8 mouse cellular contexts compared by ENCODE assay signal in genomic region chr16:20537071-20537471, GRCm38 (mm10). TPM values are rescaled to one million over a fixed set of nuclear protein-coding genes. Genes with fewer than 3 reads are reported as not detected.
DNase-seq lines count a peak whose midpoint lies in the region; ATAC-seq and TF ChIP-seq lines count a peak whose summit lies in the region.

No protein-coding gene starts in this region.

- H3K4me2 ChIP-seq in lung, embryonic 14.5 days = peak overlapping the region; percentile 84
- peak overlapping the region; percentile 74 for H3K4me2 ChIP-seq in lung, postnatal 0 days (replicated peaks; ENCODE audit: low read depth, low read length)

- WGBS in lung, embryonic 14.5 days = 33% methylated on average over 5 of the region's 5 CpGs
- WGBS in forebrain, embryonic 10.5 days = 20% methylated on average over 5 of the region's 5 CpGs
- 18% methylated on average over 5 of the region's 5 CpGs for WGBS in lung, postnatal 0 days

- peak overlapping the region; percentile 93 for H3K4me3 ChIP-seq in lung, embryonic 14.5 days (ENCODE audit: low read depth, low read length)
- peak overlapping the region; percentile 94 for H3K4me3 ChIP-seq in forebrain, embryonic 10.5 days
- H3K4me3 ChIP-seq in lung, postnatal 0 days (ENCODE audit: low read depth, low read length) = peak overlapping the region; percentile 14; the same call in 1 of the 2 replicates

- no peak for TF ChIP-seq EP300 in lung, postnatal 0 days (IDR thresholded peaks at IDR 0.05)

- H3K9me3 ChIP-seq in lung, embryonic 14.5 days (ENCODE audit: low read depth, low read length) = no peaks in the 10 kb centered on the region
- no peaks in the 10 kb centered on the region for H3K9me3 ChIP-seq in forebrain, embryonic 10.5 days
- no peaks in the 10 kb centered on the region for H3K9me3 ChIP-seq in lung, postnatal 0 days (ENCODE audit: low read length)

- TF ChIP-seq CTCF in lung, embryonic 14.5 days (IDR thresholded peaks at IDR 0.05; ENCODE audit: low read depth) = no peak
- peak; percentile 5; the same call in 1 of the 2 replicates for TF ChIP-seq CTCF in lung, postnatal 0 days (IDR thresholded peaks at IDR 0.05)

- peak; percentile 9 for DNase-seq in lung, embryonic 14.5 days
- no peak for DNase-seq in lung, postnatal 14 days
- peak; percentile 77 for DNase-seq in adrenal gland, adult 2 months
- no peak for DNase-seq in forebrain, embryonic 10.5 days (ENCODE audit: extremely low spot score, low spot score)
- DNase-seq in kidney, adult 11 months = peak; percentile 89
- peak; percentile 52 for DNase-seq in lung, postnatal 0 days (ENCODE audit: low spot score)
- no peak for DNase-seq in ovary, adult 18-20 months (ENCODE audit: low spot score)

- H3K36me3 ChIP-seq in lung, embryonic 14.5 days (ENCODE audit: insufficient read depth) = peaks cover 63% of the 10 kb centered on the region
- peaks cover 71% of the 10 kb centered on the region for H3K36me3 ChIP-seq in forebrain, embryonic 10.5 days (replicated peaks)
- peaks cover 22% of the 10 kb centered on the region; the same call in 1 of the 2 replicates for H3K36me3 ChIP-seq in lung, postnatal 0 days (ENCODE audit: insufficient read depth, low read length)

- no peaks in the 10 kb centered on the region for H3K27me3 ChIP-seq in lung, embryonic 14.5 days (ENCODE audit: insufficient read depth, low read length)
- H3K27me3 ChIP-seq in forebrain, embryonic 10.5 days (ENCODE audit: poor library complexity, severe bottlenecking) = no peaks in the 10 kb centered on the region
- H3K27me3 ChIP-seq in lung, postnatal 0 days (replicated peaks; ENCODE audit: insufficient read depth, low read length) = no peaks in the 10 kb centered on the region

- peak overlapping the region; percentile 91 for H3K9ac ChIP-seq in lung, embryonic 14.5 days
- H3K9ac ChIP-seq in lung, postnatal 0 days (replicated peaks; ENCODE audit: low read depth) = peak overlapping the region; percentile 32

- H3K27ac ChIP-seq in lung, embryonic 14.5 days (ENCODE audit: low read depth) = no peak overlapping the region; the same call in 1 of the 2 replicates
- peak overlapping the region; percentile 78 for H3K27ac ChIP-seq in forebrain, embryonic 10.5 days
- no peak overlapping the region for H3K27ac ChIP-seq in lung, postnatal 0 days (ENCODE audit: low read length)

- H3K4me1 ChIP-seq in lung, embryonic 14.5 days (ENCODE audit: insufficient read depth) = 0 out of 2 replicates have a peak, but pooled peaks cover 7% of the 10 kb centered on the region
- H3K4me1 ChIP-seq in forebrain, embryonic 10.5 days = peaks cover 27% of the 10 kb centered on the region
- H3K4me1 ChIP-seq in lung, postnatal 0 days (ENCODE audit: insufficient read depth, low read depth, low read length) = peaks cover 16% of the 10 kb centered on the region

- ATAC-seq in lung, embryonic 14.5 days (ENCODE audit: insufficient read depth) = no peak
- ATAC-seq in lung, postnatal 0 days = no peak
- no peak for ATAC-seq in erythroid progenitor cell, adult 5-6 weeks (replicated peaks; ENCODE audit: low FRiP score, poor library complexity, severe bottlenecking)

RNA-seq across cellular contexts. Expression of gene Ap2m1, which starts 1.8 kb away (rescaled TPM):
- polyA plus RNA-seq in lung, embryonic 14.5 days (2014; fragmentation: Nextera tagmentation; extraction: Ambion mirVana) = 641 and 646 TPM in 2 replicates
- total RNA-seq in adrenal gland, adult 2 months (2021) = 100 to 1,000 TPM; 276 to 366 TPM
- polyA plus RNA-seq in adrenal gland, adult 2 months (2012; rRNA removed) = 282 and 345 TPM in 2 replicates
- polyA plus RNA-seq in forebrain, embryonic 10.5 days (2016; fragmentation: Nextera tagmentation; extraction: Ambion mirVana) = 628 and 638 TPM in 2 replicates
- 402 and 427 TPM in 2 replicates for polyA plus RNA-seq in lung, postnatal 0 days (2015; fragmentation: Nextera tagmentation; extraction: Ambion mirVana)
- 214 and 297 TPM in 2 replicates for total RNA-seq in erythroid progenitor cell, adult 5-6 weeks (2015; ENCODE audit: low replicate concordance)
- 271 and 285 TPM in 2 replicates for total RNA-seq in erythroid progenitor cell, adult 5-6 weeks (2017; ENCODE audit: low replicate concordance)

RNA-seq across cellular contexts. Expression of gene Abcf3, which starts 11.3 kb away (rescaled TPM):
- 51.1 and 53.9 TPM in 2 replicates for polyA plus RNA-seq in lung, embryonic 14.5 days (2014; fragmentation: Nextera tagmentation; extraction: Ambion mirVana)
- 100 to 1,000 TPM in 1 of 2 experiments, 10 to 100 TPM in 1; 84.6 to 106 TPM for total RNA-seq in adrenal gland, adult 2 months (2021)
- 27.6 and 27.7 TPM in 2 replicates for polyA plus RNA-seq in adrenal gland, adult 2 months (2012; rRNA removed)
- 58.3 and 62.6 TPM in 2 replicates for polyA plus RNA-seq in forebrain, embryonic 10.5 days (2016; fragmentation: Nextera tagmentation; extraction: Ambion mirVana)
- polyA plus RNA-seq in lung, postnatal 0 days (2015; fragmentation: Nextera tagmentation; extraction: Ambion mirVana) = 36.3 and 39.6 TPM in 2 replicates
- 22.2 and 23.1 TPM in 2 replicates for total RNA-seq in erythroid progenitor cell, adult 5-6 weeks (2015; ENCODE audit: low replicate concordance)
- total RNA-seq in erythroid progenitor cell, adult 5-6 weeks (2017; ENCODE audit: low replicate concordance) = 32.1 and 40.5 TPM in 2 replicates

RNA-seq across cellular contexts. Expression of gene Dvl3, which starts 20.3 kb away (rescaled TPM):
- 24.6 and 25.2 TPM in 2 replicates for polyA plus RNA-seq in lung, embryonic 14.5 days (2014; fragmentation: Nextera tagmentation; extraction: Ambion mirVana)
- 10 to 100 TPM; 32.3 to 45.5 TPM for total RNA-seq in adrenal gland, adult 2 months (2021)
- 43.7 and 52.2 TPM in 2 replicates for polyA plus RNA-seq in adrenal gland, adult 2 months (2012; rRNA removed)
- polyA plus RNA-seq in forebrain, embryonic 10.5 days (2016; fragmentation: Nextera tagmentation; extraction: Ambion mirVana) = 28.8 and 30.5 TPM in 2 replicates
- 10.3 and 10.5 TPM in 2 replicates for polyA plus RNA-seq in lung, postnatal 0 days (2015; fragmentation: Nextera tagmentation; extraction: Ambion mirVana)
- 6.1 and 18.0 TPM in 2 replicates for total RNA-seq in erythroid progenitor cell, adult 5-6 weeks (2015; ENCODE audit: low replicate concordance)
- total RNA-seq in erythroid progenitor cell, adult 5-6 weeks (2017; ENCODE audit: low replicate concordance) = 1.3 and 3.6 TPM in 2 replicates

RNA-seq across cellular contexts. Expression of gene Eif2b5, which starts 38.5 kb away (rescaled TPM):
- polyA plus RNA-seq in lung, embryonic 14.5 days (2014; fragmentation: Nextera tagmentation; extraction: Ambion mirVana) = 111 and 112 TPM in 2 replicates
- 10 to 100 TPM; 50.2 to 67.1 TPM for total RNA-seq in adrenal gland, adult 2 months (2021)
- polyA plus RNA-seq in adrenal gland, adult 2 months (2012; rRNA removed) = 18.4 and 20.7 TPM in 2 replicates
- polyA plus RNA-seq in forebrain, embryonic 10.5 days (2016; fragmentation: Nextera tagmentation; extraction: Ambion mirVana) = 158 and 160 TPM in 2 replicates
- polyA plus RNA-seq in lung, postnatal 0 days (2015; fragmentation: Nextera tagmentation; extraction: Ambion mirVana) = 46.9 and 51.1 TPM in 2 replicates
- 33.2 and 54.9 TPM in 2 replicates for total RNA-seq in erythroid progenitor cell, adult 5-6 weeks (2015; ENCODE audit: low replicate concordance)
- 11.5 and 18.9 TPM in 2 replicates for total RNA-seq in erythroid progenitor cell, adult 5-6 weeks (2017; ENCODE audit: low replicate concordance)

RNA-seq across cellular contexts. Expression of gene Vwa5b2, which starts 52.2 kb away (rescaled TPM):
- polyA plus RNA-seq in lung, embryonic 14.5 days (2014; fragmentation: Nextera tagmentation; extraction: Ambion mirVana) = 0.53 and 0.89 TPM in 2 replicates
- 1 to 10 TPM; 1.3 to 1.4 TPM for total RNA-seq in adrenal gland, adult 2 months (2021)
- polyA plus RNA-seq in adrenal gland, adult 2 months (2012; rRNA removed) = 3.7 and 5.9 TPM in 2 replicates
- polyA plus RNA-seq in forebrain, embryonic 10.5 days (2016; fragmentation: Nextera tagmentation; extraction: Ambion mirVana) = 0.84 and 0.97 TPM in 2 replicates
- 0.06 and 0.12 TPM in 2 replicates for polyA plus RNA-seq in lung, postnatal 0 days (2015; fragmentation: Nextera tagmentation; extraction: Ambion mirVana)
- total RNA-seq in erythroid progenitor cell, adult 5-6 weeks (2015; ENCODE audit: low replicate concordance) = not detected in 2 replicates
- 0.77 TPM in 1 of 2 replicates, not detected in the other for total RNA-seq in erythroid progenitor cell, adult 5-6 weeks (2017; ENCODE audit: low replicate concordance)

Comparison
In these comparisons a context has a peak if more than half of its experiments do, and no peak if none do; other contexts are left out.
1. DNase-seq: peak in lung, embryonic 14.5 days (single experiment), adrenal gland, adult 2 months (single experiment), kidney, adult 11 months (single experiment) and lung, postnatal 0 days (single experiment); none in lung, postnatal 14 days (single experiment), forebrain, embryonic 10.5 days (single experiment) and ovary, adult 18-20 months (single experiment).
2. H3K4me3 ChIP-seq: peak in every context shown above with its lines; median percentile 94 in forebrain, embryonic 10.5 days; 93 in lung, embryonic 14.5 days; 14 in lung, postnatal 0 days.